Mouse (Mus musculus) CD4-positive, CD25-positive, alpha-beta regulatory T cell, adult 4 months (primary cell): ENCODE results near the gene Mst1. TPM values are rescaled to one million over a fixed set of nuclear protein-coding genes. Genes with fewer than 3 reads are reported as not detected.

Source experiments
- ATAC-seq: one replicate; pipeline ENCODE4 v1.8.0; 2017
- polyA plus RNA-seq, 2 experiments: library from polyadenylated mRNA; unstranded; fragments of 100-300 nt; shearing (Covaris generic); gene quantifications; one replicate each; pipeline ENCODE4 v1.2.1; 2017

Gene Mst1
- polyA plus RNA-seq, 2 experiments from 2014 or later = 1.4 to 1.5 TPM

DNA sequence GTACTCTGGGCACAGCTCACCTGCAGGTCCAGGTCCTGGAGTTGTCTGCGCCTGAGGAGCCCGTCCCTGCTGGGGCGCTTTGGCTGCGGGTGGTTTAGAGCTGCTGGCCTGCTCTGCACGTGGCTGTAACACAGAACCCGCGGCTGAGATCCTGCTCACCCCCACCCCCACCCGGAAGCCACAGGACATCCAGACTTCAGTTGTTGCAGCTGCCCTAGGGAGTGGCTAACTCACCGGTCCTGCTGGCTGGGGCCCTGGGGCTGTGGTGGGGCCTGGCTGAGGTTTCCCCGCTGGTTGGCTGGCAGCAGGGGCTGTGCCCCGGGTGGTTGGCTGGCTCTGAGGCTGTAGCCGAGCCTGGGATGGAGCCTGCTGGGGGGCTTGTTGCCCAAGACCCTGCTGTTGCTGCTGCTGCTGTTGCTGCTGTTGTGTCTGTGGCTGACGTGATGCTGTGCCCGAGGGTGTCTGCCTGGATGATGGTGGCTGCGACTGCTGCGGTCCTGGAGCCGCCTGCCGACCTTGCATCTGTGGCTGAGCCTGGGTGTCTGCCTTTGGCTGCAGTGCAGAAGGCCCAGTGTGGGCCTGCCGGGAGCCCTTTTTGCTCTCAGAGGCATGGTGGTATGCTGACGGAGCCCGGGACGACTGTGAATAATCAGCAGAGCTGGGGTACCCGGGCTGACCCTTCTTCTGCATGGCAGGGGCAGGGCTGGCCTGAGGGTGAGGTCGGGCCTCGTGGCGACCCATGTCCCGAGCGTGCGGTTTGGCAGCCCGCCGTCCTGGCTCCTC lies 24.7 kb downstream of the Mst1 start:
- ATAC-seq = peak; percentile 49

DNA sequence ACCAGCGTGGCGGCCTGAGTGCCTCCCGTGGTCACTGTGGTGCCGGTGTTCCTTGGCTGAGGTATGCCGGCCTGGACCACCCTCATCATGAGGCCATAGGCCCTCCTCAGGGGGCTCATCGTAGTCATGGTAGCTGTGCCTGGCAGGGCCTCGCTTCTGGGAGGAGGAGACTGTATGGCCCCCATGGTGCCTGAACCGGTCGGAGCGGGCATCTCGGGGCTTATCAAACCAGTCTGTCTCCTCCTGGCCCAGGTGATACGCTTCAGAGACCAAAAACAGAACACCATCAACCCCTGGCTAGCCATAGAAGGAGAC lies 25.3 kb downstream of the Mst1 start:
- no peak for ATAC-seq

DNA sequence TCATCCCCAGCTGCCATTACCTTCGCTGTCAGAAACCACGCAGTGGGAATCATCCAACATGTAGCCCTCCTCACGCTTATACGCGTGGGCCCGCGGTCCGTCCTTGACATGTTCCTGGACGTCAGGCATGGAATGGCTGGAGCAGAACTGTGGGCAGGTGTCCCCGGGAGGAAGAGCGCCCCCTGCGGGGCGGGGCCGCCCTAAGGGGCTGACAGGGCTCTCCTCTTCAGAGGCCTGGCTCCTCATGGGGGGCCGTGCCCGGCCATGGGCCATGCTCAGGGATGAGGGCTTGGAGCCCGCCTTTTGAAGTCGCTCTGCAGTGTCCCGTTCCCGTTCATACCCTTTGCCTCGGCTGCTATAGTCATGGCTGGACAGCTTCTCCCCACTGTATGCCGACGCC lies 25.9 kb downstream of the Mst1 start:
- no peak for ATAC-seq

- no peak for ATAC-seq
These were observed 27.6 kb downstream of the Mst1 start for GRCm38 (mm10) chr9:108107867-108108266.

DNA sequence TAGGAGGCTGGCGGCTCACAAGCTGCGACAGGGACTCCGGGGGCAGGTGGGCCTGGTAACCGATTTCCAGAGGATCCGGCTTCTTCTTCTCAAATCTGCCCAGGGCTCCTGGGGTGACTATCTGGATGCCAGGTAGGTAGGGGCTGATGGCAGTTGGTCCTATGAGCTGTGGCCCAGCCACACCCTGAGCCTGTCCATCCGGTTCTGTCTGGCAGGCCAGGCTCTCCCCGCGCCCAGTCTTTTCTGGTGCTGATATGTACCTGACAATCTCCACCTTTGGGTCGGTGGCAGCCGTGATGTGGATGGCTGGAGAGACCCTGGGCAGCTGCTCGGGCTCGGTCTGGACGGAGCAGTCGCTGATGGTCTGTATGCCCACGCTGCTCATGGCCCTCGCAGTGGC lies 29.9 kb downstream of the Mst1 start:
- no peak for ATAC-seq

GRCm38 (mm10) chr9:108111101-108111592 lies 30.9 kb downstream of the Mst1 start:
- no peak for ATAC-seq

DNA sequence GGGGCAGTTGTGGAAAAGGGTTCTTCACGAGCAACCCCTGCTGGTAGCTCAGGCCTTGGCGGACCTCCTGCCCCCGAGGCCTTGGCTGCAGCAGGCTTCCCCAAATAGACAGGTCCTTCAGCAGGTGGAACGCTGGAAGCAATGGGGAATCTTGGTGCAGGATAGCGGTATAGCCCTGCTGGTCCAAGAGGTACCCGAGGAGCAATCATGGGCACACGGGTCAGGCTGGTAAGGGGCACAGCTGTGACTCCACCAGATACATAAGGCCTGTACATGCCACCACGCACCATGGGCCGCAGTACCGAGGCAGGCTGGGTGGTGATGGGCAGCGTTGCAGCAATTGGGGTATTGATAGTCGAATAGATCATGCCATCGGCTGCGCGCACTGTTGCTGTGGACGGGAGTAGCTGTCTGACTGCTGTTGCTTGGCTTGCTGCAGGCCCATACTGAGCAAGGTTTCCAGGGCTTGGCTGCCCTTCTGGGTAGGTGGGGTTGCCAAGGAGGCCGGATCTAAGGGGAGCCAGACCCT lies 31.4 kb downstream of the Mst1 start:
- ATAC-seq = no peak

DNA sequence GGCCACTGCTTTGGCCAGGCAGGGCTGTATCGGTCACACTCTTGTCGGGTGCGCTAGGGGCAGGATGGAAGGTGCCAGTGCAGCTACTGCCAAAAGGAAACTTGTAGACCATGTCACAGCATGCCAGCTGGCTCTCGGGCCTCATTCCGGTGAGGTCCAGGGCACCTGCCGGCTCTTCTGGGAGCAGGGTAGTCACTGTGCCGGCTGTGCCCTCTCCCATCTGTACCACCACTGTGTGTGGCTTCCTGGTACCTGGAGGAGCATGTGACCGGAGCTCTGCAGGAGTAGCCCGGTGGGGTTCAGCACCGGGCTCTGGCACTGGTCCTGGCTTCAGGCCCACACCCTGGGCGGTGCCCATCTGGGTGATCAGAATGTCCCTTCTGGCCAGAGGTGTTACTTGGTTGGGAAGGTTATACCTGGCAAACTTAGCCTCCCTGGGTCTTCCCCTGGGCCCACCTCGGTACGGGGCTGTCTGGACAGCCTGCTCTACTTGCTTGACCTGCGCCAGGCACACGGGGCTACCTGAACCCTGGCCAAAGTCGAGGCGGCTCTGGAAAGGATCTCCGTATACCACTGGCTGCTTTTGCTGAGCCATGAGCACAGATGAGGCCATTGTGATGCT lies 32.6 kb downstream of the Mst1 start:
- no peak for ATAC-seq

DNA sequence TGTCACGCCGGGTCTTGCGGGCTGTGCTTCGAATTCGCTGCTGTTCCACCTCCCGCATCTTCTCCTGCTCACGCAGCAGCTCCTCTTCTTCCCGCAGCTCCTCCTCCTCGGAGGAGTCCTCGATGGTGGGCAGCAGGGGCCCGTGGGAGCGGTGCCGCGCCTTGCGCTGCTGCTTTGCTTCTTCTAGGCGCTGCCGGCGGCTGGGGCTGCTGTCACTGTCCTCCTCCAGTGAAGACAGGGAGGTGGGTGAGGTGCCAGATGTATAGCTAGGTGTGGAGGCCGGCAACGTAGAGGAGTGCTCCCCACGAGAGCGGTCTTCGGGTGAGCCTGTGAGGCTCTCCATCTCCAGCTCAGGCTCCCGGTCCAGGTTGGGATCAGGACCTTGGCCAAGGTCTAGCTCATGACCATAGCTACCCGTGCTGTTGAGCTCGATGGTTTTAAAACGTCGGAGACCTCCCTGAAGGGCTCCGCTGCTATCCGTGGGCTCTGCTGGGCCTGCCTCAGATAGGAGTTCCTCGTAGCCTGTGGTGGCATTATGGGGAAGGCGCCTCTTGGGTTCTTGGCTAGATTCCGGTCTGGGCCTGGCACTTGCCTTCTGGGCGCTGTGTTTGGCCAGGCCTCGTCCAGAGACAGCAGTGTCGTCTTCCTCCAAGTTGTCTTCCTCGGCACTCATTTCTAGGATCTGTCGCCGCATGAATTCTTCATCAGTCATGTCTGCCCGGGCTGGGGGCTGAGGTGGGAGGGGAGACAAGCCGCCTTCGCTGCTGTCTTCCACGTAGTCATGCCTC lies 35.2 kb downstream of the Mst1 start:
- ATAC-seq = no peak

DNA sequence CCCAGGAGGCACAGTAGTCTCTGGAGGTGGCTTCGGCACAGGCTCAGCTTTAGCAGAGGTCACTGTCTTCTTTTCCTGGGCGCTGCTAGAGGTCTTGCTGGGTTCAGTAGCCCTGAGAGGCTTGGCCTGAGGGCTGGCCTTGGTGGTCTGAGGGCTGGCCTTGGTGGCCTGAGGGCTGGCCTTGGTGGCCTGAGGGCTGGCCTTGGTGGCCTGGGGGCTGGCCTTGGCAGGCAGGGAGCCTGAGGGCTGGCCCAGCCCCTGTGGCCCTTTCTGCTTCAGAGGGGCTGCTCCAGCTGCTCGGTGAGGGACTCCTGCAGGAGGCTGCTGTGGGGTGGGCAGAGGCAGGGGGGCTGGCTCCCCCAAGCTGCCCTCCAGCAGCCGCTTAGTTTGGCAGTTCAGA lies 36.9 kb downstream of the Mst1 start:
- no peak for ATAC-seq

DNA sequence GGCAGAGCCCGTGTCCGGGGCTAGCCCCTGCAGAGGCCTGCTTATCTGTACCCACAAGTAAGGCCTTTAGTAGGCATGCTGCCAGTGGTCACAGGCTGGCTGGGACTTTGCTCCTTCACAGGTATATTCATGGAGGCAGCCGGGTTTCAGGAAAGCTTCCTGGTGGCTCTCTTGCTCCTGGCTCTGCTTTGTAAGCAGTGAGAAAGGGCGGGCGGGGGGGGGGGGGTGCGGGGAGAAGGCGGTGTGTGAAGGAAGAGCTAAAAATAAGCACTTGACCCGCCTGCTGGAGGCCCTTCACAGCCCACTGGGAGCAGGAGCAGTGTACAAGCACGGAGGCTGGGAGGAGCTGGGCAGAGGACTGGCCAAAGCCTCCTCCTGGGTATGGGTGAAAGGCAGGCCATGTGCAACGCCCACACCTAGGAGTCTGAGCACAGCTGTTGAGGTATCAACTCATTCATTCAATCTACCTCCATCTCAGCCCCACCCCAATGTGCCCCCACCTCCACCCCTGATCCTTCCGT lies 39.7 kb downstream of the Mst1 start:
- no peak for ATAC-seq

DNA sequence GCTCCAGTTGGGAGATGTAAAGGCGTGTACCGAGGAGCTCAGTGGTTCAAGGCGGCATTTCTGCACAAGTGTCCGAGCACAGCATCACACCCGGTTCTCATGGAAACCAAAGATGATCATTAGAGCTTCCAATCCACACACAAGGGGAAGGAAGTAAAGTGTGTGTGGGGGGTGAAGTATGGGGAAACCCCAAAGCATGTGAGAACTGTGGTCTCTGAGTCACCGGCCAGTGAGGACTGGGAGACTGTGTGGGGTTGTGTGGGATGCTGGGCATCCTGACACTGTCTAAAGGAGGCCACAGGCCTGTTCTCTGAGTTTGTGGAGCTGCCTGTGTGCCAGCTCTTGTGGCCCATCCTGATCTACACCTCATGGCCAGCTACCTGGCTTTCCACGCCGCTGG lies 40.4 kb downstream of the Mst1 start:
- ATAC-seq = peak; percentile 45

DNA sequence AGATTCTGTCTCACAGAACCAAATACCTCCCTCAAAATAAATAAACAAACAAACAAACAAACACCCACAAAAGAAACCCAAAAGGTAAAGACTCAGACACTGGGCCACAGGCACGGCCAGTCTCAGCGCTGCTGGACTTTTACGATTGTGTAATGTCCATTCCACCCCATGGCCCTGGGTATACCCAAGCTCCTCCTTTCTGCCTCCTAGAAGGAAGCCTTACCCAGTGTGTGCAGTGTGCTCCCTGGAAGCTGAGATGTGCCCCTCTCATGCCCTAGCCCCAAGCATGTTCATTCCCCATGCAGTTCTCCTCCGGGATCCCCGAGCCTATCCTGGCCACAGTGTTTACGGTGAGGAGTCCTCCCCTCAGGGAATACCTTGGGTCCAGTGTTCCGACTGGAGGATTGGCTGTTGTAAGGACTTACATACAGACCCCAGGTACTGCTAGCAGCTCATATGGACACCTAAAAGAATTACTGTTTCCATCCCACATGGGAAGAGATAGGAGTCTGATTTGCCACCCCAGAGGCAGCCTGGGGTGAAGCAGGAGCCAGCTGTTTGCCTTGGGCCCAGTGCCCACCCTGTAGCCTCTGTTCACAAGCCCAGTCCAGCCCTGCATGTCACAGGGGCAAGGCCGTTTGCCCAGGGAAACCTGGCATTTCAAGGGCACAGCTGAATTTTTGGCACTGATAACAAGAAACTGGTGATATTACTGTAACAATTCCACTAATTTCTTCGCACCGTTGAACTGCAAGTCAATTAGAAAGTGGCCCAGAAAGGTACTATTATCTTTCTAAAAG lies 41.1 kb downstream of the Mst1 start:
- ATAC-seq = no peak

DNA sequence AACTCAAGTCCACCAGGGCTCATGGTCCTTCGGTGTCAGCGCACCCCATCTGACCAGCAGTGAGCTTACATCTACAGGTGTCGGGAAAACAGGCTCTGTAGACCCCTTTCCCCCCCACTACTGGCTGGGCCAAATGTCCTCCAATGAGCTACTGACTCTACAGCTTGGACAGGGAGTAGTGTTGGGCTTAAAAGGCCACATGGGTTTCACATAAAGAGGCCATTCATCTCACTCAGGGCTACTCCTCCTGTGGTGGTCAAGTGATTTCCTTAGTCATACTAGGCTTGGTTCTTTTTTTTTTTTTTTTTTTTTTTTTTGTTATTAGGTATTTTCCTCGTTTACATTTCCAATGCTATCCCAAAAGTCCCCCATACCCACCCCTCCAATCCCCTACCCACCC lies 43.7 kb downstream of the Mst1 start:
- no peak for ATAC-seq

GRCm38 (mm10) chr9:108125731-108126130 lies 45.5 kb downstream of the Mst1 start:
- ATAC-seq = no peak

GRCm38 (mm10) chr9:108126436-108127180 lies 46.4 kb downstream of the Mst1 start:
- ATAC-seq = no peak

- ATAC-seq = no peak
These were observed 48.0 kb downstream of the Mst1 start for GRCm38 (mm10) chr9:108128248-108128647.

DNA sequence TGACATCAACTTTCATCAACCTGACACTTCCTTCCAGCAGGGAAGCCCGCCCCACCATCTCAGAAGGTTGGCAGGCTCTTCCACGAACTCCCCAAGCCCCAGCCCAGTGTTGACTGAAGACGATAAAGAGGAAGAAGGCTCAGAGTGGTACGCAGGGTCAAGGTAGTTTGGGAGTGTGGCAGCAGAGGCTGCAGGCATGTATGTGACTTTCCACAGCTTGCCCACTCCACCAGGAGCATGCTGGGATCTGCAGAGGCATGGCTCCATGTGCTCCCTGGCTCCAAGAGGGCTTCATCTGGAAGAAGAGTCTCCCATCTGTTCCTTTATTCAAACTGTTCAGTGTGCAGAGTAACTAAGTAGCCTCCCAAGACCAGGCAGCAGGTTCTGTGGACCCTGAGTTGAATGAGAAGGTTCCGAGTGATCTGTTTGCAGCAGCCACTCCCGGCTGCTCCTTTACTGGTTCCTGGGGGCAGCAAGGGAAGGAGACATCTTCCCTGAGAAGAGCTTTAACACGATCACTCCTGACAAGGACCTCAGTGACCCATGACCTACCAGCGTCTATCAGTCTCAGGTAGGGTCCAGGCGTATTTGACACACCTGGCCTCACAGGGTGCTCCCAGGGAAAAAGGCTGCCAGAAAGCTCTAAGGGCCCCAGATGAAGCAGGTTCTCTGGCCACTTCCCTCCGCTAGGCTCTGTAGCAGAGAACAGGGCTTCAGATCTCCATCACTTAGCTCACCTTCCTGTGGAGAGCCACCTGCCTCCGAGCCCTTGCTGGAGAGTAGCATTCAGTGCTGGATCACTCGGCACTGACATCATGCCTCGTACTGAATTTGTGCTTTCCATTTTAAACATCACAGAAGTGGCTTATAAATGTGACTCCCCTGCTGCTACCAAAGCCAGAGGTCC lies 49.1 kb downstream of the Mst1 start:
- no peak for ATAC-seq

DNA sequence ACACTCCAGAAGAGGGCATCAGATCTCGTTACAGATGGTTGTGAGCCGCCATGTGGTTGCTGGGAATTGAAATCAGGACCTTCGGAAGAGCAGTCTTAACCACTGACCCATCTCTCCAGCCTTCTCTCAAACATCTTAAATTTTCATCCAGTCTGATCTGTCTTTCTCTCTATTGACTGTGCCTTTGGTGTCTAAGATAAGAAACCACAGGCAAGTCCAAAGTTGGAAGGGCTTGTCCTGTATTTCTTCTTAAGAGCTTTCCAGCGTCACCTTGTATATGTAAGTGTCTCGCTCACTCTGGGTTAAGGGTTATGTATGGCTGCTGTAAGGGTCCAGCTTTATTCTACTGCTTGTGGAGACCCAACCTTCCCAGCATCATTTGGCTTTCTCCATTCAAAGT lies 51.3 kb downstream of the Mst1 start:
- ATAC-seq = no peak

- ATAC-seq = no peak
These were observed 52.1 kb downstream of the Mst1 start for GRCm38 (mm10) chr9:108132373-108132772.
